Mouse (Mus musculus) CD4-positive, CD25-positive, alpha-beta regulatory T cell, adult 4 months (primary cell): ENCODE measurements around the gene Rasgef1a. TPM values are rescaled to one million over a fixed set of nuclear protein-coding genes. Genes with fewer than 3 reads are reported as not detected.

Experiments
- ATAC-seq: one replicate; pipeline ENCODE4 v1.8.0; 2017
- polyA plus RNA-seq, 2 experiments: library from polyadenylated mRNA; unstranded; fragments of 100-300 nt; shearing (Covaris generic); gene quantifications; one replicate each; pipeline ENCODE4 v1.2.1; 2017

The Rasgef1a gene
- polyA plus RNA-seq, 2 experiments from 2014 or later = 5.4 to 7.8 TPM

- ATAC-seq = no peak
Observed at GRCm38 (mm10) chr6:118027036-118027435, 15.8 kb downstream of the Rasgef1a start.

- no peak for ATAC-seq
Observed at GRCm38 (mm10) chr6:118031467-118031866, 20.2 kb downstream of the Rasgef1a start.

GRCm38 (mm10) chr6:118035639-118036038, 24.4 kb downstream of the Rasgef1a start:
- ATAC-seq = no peak

GRCm38 (mm10) chr6:118036118-118036805, 25.0 kb downstream of the Rasgef1a start:
- ATAC-seq = no peak

- ATAC-seq = no peak
Observed at GRCm38 (mm10) chr6:118036866-118037265, 25.6 kb downstream of the Rasgef1a start.

GRCm38 (mm10) chr6:118045180-118045579, 33.9 kb downstream of the Rasgef1a start:
- ATAC-seq = no peak

GRCm38 (mm10) chr6:118045892-118046291, 34.7 kb downstream of the Rasgef1a start:
- ATAC-seq = no peak

- ATAC-seq = no peak
Observed at GRCm38 (mm10) chr6:118046511-118046910, 35.3 kb downstream of the Rasgef1a start.

GRCm38 (mm10) chr6:118046924-118047323, 35.7 kb downstream of the Rasgef1a start:
- ATAC-seq = no peak

- ATAC-seq = no peak
Observed at GRCm38 (mm10) chr6:118047811-118048505, 36.7 kb downstream of the Rasgef1a start.

GRCm38 (mm10) chr6:118049776-118050175, 38.5 kb downstream of the Rasgef1a start:
- no peak for ATAC-seq

GRCm38 (mm10) chr6:118051474-118051873, 40.2 kb downstream of the Rasgef1a start:
- no peak for ATAC-seq

GRCm38 (mm10) chr6:118055209-118055608, 44.0 kb downstream of the Rasgef1a start:
- ATAC-seq = no peak

- ATAC-seq = no peak
Observed at GRCm38 (mm10) chr6:118061266-118061665, 50.0 kb downstream of the Rasgef1a start.

- no peak for ATAC-seq
Observed at GRCm38 (mm10) chr6:118063266-118063665, 52.0 kb downstream of the Rasgef1a start.

- peak; percentile 47 for ATAC-seq
Observed at GRCm38 (mm10) chr6:118064968-118065530, 53.8 kb downstream of the Rasgef1a start.

GRCm38 (mm10) chr6:118065837-118066198, 54.6 kb downstream of the Rasgef1a start:
- ATAC-seq = peak; percentile 22

- ATAC-seq = peak; percentile 66
Observed at GRCm38 (mm10) chr6:118066199-118067081, 55.2 kb downstream of the Rasgef1a start.

GRCm38 (mm10) chr6:118067720-118068119, 56.5 kb downstream of the Rasgef1a start:
- ATAC-seq = peak; percentile 25

- ATAC-seq = no peak
Observed at GRCm38 (mm10) chr6:118070321-118071012, 59.2 kb downstream of the Rasgef1a start.

GRCm38 (mm10) chr6:118071013-118071350, 59.7 kb downstream of the Rasgef1a start:
- no peak for ATAC-seq

GRCm38 (mm10) chr6:118071416-118071815, 60.2 kb downstream of the Rasgef1a start:
- no peak for ATAC-seq
